Mouse (Mus musculus) forebrain, embryonic 14.5 days (tissue): ENCODE data around the gene Pcyt2. TPM values are rescaled to one million over a fixed set of nuclear protein-coding genes. Genes with fewer than 3 reads are reported as not detected.
"Not testable (repeated sequence)": the region's sequence is repeated elsewhere in the genome, so short reads cannot be mapped to it uniquely, and the experiment has no call there.

Source experiments
- ATAC-seq: fragments of 200-750 bp; cut with Nextera tagmentation; 2 replicates; pipeline ENCODE4 v1.8.0; 2017; ENCODE audit warnings: mild to moderate bottlenecking, moderate library complexity
- DNase-seq: peaks from one replicate; pipeline ENCODE4 v3.0.0-alpha.2; 2015; ENCODE audit warnings: low spot score
- H3K27ac ChIP-seq: fragments of 300-500 bp; sonication (generic); 2 replicates; pipeline ENCODE4 v1.5.1; 2014; ENCODE audit warnings: low read depth, mild to moderate bottlenecking, control low read depth, low read length, moderate library complexity
- H3K27me3 ChIP-seq: fragments of 300-500 bp; sonication (generic); replicated peaks from 2 replicates; pipeline ENCODE4 v1.6.1; 2014; ENCODE audit warnings: low read length, control low read depth, mixed read lengths; ENCODE audit not compliant: control insufficient read depth, insufficient read depth
- H3K36me3 ChIP-seq: fragments of 300-500 bp; sonication (generic); 2 replicates; pipeline ENCODE4 v1.6.1; 2014; ENCODE audit warnings: low read length, control low read depth; ENCODE audit not compliant: control insufficient read depth, insufficient read depth
- H3K4me1 ChIP-seq: fragments of 300-500 bp; sonication (generic); 2 replicates; pipeline ENCODE4 v1.6.1; 2014; ENCODE audit warnings: antibody characterized with exemption, low read length, control low read depth; ENCODE audit not compliant: control insufficient read depth, insufficient read depth
- H3K4me2 ChIP-seq: fragments of 300-500 bp; sonication (generic); 2 replicates; pipeline ENCODE4 v1.6.1; 2014; ENCODE audit warnings: mild to moderate bottlenecking, control low read depth, low read length
- H3K4me3 ChIP-seq: fragments of 300-500 bp; sonication (generic); 2 replicates; pipeline ENCODE4 v1.5.1; 2014; ENCODE audit warnings: low read depth, low read length, control low read depth
- H3K9ac ChIP-seq: fragments of 300-500 bp; sonication (generic); 2 replicates; pipeline ENCODE4 v1.6.1; 2014; ENCODE audit warnings: mild to moderate bottlenecking, low read length, control low read depth, moderate library complexity
- H3K9me3 ChIP-seq: fragments of 300-500 bp; sonication (generic); replicated peaks from 2 replicates; pipeline ENCODE4 v1.6.1; 2016; ENCODE audit warnings: low read length, control low read depth, mixed read lengths; ENCODE audit not compliant: control insufficient read depth
- WGBS: fragments of 180-500 bp; shearing (Covaris S2); extraction: QIAGEN DNeasy Blood & Tissue Kit; methylation state at CpG from one replicate; pipeline ENCODE4 v1.1.7; 2014; 5-methylcytosine and 5-hydroxymethylcytosine counted together
- polyA plus RNA-seq: library from polyadenylated mRNA; unstranded; fragments of >200 nt; fragmentation: Nextera tagmentation; extraction: Ambion mirVana; gene quantifications from 2 replicates; pipeline ENCODE4 v1.2.1, GENCODE M21; 2014

The Pcyt2 gene
- polyA plus RNA-seq, 1 experiment from 2014 or later, result 113 TPM

DNA sequence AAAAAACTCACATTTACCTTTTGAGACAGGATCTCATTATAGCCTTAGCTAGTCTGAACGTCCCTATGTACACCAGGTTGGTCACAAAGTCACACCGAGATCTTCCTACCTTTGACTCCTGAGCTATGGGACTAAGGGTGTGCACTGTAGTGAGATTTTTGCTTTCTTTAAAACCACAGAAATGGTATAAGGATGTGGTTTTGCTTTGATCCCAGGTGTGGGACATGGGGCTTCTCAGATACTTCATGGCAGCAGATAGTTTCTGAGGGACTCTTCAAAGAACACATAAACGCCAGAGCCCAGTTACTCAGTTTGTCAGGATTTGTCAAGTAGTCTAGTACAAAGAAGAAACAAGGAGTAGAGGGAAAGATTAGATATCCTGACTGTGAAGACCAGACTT, 17.0 kb downstream of the Pcyt2 start:
- DNase-seq, result no peak

DNA sequence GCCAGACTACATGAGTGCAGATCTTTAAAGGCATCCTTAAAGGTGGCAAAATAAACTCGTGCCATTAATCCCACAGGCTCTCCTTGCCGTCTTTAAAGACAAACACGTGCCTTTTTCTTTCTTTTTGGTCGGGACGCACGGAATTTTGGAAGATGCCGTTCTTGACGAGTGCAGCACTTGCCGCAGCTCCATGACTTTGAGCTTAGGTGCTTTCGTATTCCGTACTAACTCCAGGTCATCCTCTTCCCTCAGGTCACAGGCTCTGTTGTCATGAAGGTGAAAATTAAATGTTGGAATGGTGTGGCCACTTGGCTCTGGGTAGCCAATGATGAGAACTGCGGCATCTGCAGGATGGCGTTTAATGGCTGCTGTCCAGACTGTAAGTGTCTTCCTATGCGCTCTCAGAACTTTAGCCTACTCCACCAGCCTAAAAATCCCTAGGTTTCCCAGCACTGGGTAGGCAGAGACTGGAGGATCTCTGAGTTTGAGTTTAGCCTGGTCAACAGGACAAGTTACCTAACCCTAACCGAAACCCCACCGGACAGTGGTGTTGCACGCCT, 18.7 kb downstream of the Pcyt2 start:
- Histone ChIP-seq H3K9ac (peak overlapping the region; percentile 98), H3K4me2 (peak overlapping the region; percentile 87), H3K36me3 (peaks cover 58% of the 10 kb centered on the region), H3K27ac (peak overlapping the region; percentile 85; the same call in 1 of the 2 replicates), H3K27me3 (no peaks in the 10 kb centered on the region), H3K4me1 (peaks cover 16% of the 10 kb centered on the region), H3K9me3 (no peaks in the 10 kb centered on the region), H3K4me3 (peak overlapping the region; percentile 97)
- DNase-seq, result no peak
- ATAC-seq, result no peak
- 49% methylated on average over 17 of the region's 17 CpGs for WGBS

More for the DNA sequence above, 17.0 kb downstream of the Pcyt2 start:
- Histone ChIP-seq H3K27ac (no peak overlapping the region), H3K4me3 (no peak overlapping the region), H3K4me2 (no peak overlapping the region), H3K9me3 (no peaks in the 10 kb centered on the region), H3K27me3 (no peaks in the 10 kb centered on the region), H3K4me1 (peaks cover 16% of the 10 kb centered on the region), H3K36me3 (peaks cover 60% of the 10 kb centered on the region), H3K9ac (no peak overlapping the region)
- ATAC-seq, result no peak
- WGBS, result 99% methylated on average over 3 of the region's 3 CpGs

DNA sequence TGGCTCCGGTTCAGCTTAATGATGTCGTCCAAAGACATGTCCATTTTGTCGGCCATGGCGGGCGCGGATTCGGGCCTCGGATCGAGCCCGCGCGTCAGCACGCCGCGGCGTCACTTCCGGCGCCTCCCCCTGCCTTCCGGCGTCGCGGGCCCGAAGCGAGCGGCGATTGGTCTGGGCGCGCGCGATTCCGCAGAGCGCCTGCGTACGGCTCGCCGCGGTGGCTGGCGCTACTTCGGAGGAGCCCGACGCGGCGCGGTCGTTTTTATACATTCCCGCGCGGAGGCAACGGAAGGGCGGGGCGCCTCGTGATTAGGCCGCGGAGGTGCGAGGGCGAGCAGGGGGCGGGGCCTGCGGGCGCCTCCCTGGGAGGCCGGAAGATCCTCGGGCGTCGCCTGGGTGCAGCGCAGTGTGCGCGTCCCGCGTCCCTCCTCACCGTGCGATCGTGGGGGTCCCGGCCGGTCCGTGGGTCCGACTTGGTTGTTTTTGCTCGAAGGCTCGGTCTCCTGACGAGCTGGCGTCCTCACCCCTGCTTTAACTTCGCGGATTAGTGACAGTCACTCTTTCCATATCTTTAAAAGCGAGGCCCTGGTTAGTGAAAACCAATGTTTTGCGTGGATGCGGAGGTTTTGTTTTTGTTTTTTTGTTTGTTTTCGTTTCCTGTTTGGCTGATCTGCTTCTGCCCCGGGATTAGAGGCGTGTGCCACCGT, 19.3 kb downstream of the Pcyt2 start, which contains the start of the genes Alyref and Anapc11:
Gene Alyref, minus strand, starts transcription at position 83 of the 707 bp plus-strand sequence.
Gene Anapc11, plus strand, starts transcription at position 139 of the 707 bp plus-strand sequence.
- H3K27ac ChIP-seq, result peak within 1 kb of the TSS; percentile 86
- peaks cover 58% of the 10 kb centered on the region for H3K36me3 ChIP-seq
- H3K9me3 ChIP-seq, result no peaks in the 10 kb centered on the region
- H3K9ac ChIP-seq, result peak within 1 kb of the TSS; percentile 98
- peak; percentile 98 for DNase-seq
- WGBS, result under 1% methylated on average over 88 of the region's 88 CpGs
- no peaks in the 10 kb centered on the region for H3K27me3 ChIP-seq
- H3K4me2 ChIP-seq, result peak within 1 kb of the TSS; percentile 87
- peak within 1 kb of the TSS; percentile 97 for H3K4me3 ChIP-seq
- peaks cover 16% of the 10 kb centered on the region for H3K4me1 ChIP-seq
- peak; percentile 99 for ATAC-seq

DNA sequence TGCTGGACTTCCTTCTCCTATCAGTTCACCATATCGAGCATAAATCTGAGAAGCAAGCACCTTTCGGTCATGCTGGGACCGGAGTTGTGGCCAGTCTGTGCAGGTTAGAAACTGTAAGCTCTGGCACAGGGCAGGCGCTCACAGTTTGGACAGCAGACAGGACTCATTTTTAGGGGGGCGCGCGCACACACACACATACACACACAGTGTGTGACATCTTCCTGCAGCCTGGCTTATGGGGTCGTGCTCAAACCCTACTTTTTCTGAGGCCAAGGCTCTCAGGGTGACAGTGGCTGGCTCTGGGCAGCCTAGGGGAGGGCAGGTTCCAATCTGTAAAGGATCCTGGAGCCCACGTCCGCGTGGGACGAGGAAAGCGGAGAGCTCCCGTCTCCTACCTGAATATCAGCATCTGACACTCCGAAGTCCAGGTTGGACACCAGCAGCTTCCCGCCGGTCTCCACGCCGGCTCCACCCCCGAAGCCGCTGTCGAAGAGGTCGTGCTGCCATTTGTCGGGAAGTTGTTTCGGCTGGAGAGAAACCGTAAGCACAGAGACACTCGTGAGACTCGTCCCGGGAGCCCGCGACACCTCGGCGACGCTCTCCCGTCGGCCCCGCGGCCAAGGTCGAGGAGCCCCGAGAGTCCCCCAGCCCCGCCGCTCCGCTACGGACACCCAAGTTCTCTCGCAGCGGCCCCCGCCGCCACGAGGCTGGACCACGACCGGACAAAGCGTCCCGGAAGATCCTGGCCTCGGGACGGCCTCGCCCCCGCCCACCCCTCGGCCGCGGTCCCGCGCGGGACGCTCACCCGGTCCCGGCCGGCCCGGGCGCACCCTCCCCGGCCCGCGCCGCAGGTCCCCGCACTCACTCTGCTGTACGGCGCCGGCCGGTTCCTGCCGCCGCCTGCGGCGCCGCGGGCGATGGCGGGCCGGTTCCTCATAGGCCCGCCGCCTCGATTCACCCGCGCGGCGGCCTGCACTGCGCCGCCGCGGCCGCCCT, 20.2 kb downstream of the Pcyt2 start:
- WGBS, result 6% methylated on average over 77 of the region's 99 CpGs
- H3K9ac ChIP-seq, result peak overlapping the region; percentile 98
- peaks cover 16% of the 10 kb centered on the region for H3K4me1 ChIP-seq
- peak overlapping the region; percentile 72 for H3K4me2 ChIP-seq
- ATAC-seq, result peak; percentile 65
- H3K27ac ChIP-seq, result peak overlapping the region; percentile 86
- no peaks in the 10 kb centered on the region for H3K9me3 ChIP-seq
- no peaks in the 10 kb centered on the region for H3K27me3 ChIP-seq
- no peak for DNase-seq
- peaks cover 58% of the 10 kb centered on the region for H3K36me3 ChIP-seq
- peak overlapping the region; percentile 97 for H3K4me3 ChIP-seq

DNA sequence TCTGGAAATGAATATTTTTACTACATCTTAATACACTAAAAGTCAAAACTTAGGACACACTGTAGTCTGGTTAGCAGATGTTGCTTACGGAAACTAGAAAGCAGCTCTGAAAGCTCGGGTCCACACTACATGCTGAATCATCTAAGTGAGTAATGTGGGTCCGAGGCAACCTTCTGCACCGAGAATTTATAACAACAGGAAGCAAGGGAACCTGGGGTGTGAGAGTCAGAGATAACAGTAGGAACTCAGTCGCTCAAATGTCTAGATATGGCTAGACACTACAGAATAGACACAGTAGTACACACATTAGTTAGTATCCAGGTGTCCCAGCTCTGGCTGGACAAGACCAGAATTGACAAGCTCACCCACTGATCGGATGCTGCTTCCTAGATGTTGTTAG, 29.2 kb downstream of the Pcyt2 start:
- peaks cover 89% of the 10 kb centered on the region for H3K36me3 ChIP-seq
- no peak overlapping the region for H3K9ac ChIP-seq
- no peaks in the 10 kb centered on the region for H3K4me1 ChIP-seq

DNA sequence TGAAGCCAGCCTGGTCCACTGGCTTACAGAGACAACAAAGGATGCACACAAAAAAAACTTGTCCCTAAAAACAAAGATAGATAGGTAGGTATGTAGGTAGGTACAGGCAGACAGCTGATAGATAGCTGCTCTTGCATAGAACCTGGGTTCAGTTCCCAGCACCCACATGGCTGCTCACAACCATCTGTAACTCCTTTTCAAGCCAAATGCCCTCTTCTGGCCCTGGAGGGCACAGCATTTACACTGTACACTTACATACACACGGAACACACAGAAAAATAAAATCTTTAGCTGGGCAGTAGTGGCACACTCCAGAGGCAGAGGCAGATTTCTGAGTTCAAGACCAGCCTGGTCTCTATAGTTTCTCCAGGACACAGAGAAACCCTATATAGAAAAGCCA, 33.8 kb downstream of the Pcyt2 start:
- H3K27me3 ChIP-seq, result no peaks in the 10 kb centered on the region
- ATAC-seq (no peak), DNase-seq (no peak)
- 97% methylated on average over 1 of the region's 1 CpGs for WGBS
- H3K36me3 ChIP-seq, result peaks cover 55% of the 10 kb centered on the region
- no peak overlapping the region for H3K4me2 ChIP-seq
- peaks cover 10% of the 10 kb centered on the region for H3K4me1 ChIP-seq
- no peak overlapping the region for H3K9ac ChIP-seq
- no peak overlapping the region for H3K27ac ChIP-seq
- H3K4me3 ChIP-seq, result no peak overlapping the region
- no peaks in the 10 kb centered on the region for H3K9me3 ChIP-seq

More for the DNA sequence above, 29.2 kb downstream of the Pcyt2 start:
- no peak overlapping the region for H3K4me2 ChIP-seq
- WGBS, result 97% methylated on average over 6 of the region's 6 CpGs
- no peaks in the 10 kb centered on the region for H3K27me3 ChIP-seq
- H3K4me3 ChIP-seq, result no peak overlapping the region
- no peak for ATAC-seq
- no peak overlapping the region for H3K27ac ChIP-seq
- H3K9me3 ChIP-seq, result no peaks in the 10 kb centered on the region
- no peak for DNase-seq

DNA sequence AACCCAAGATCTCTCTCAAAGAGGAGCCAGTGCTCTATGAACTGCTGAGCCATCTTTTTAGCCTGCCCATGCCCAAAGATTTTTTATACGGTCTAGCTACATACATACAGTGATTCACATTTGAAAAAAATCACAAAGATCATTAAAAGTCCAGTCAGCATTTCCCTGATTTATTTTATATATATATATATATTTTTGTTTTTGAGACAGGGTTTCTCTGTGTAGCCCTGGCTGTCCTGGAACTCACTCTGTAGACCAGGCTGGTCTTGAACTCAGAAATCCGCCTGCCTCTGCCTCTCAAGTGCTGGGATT, 34.8 kb downstream of the Pcyt2 start:
- H3K27me3 ChIP-seq, H3K27ac ChIP-seq, H3K4me1 ChIP-seq, H3K9ac ChIP-seq, H3K9me3 ChIP-seq, DNase-seq, H3K4me2 ChIP-seq, H3K4me3 ChIP-seq, ATAC-seq: not testable (repeated sequence)
- WGBS, result 92% methylated on average over 2 of the region's 2 CpGs
- peaks cover 55% of the 10 kb centered on the region for H3K36me3 ChIP-seq

DNA sequence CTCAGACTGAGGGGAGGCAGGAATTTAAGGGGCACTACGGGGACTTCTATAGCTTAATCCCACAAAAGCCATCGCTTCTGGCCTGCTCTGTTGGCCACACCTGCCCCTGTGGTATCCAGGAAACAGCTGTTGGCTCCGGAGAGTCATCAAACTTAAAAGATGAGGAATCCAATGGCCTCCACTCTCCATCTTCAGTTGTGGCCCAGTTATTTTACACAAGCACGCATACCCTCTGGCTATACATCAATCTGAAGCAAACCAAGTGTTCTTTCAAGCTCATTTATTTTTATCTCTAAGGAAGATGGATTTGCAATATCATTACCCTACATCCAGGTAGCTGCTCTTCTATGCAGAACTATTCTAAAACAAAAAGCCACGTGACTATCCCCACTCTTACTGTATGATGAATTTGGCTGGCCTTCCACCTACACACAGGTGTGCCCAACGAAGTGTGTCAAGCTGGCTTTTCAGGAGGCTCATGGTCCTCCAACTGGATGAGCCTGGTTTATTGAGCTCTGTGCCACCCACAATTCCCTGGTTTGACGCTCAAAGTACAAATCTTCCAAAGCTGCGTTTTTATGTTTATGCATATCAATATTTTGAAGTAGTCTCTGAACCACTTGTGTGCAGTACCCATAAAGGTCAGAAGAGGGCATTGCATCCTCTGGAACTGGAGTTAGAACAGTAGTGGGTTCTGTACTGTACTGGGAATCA, 35.3 kb downstream of the Pcyt2 start:
- peak; percentile 24 for DNase-seq
- H3K4me2 ChIP-seq, result peak overlapping the region; percentile 85
- H3K4me1 ChIP-seq, result peaks cover 10% of the 10 kb centered on the region
- peak overlapping the region; percentile 89 for H3K4me3 ChIP-seq
- no peaks in the 10 kb centered on the region for H3K9me3 ChIP-seq
- H3K9ac ChIP-seq, result peak overlapping the region; percentile 95
- peaks cover 55% of the 10 kb centered on the region for H3K36me3 ChIP-seq
- peak overlapping the region; percentile 95 for H3K27ac ChIP-seq
- no peaks in the 10 kb centered on the region for H3K27me3 ChIP-seq
- no peak for ATAC-seq
- WGBS, result 75% methylated on average over 8 of the region's 8 CpGs
